Mouse (Mus musculus) cortical plate, adult 2 months (tissue): ENCODE results near the gene Pdrg1. TPM values are rescaled to one million over a fixed set of nuclear protein-coding genes. Genes with fewer than 3 reads are reported as not detected.

Source experiments
- H3K27ac ChIP-seq: fragments of 200-500 bp; 2 replicates; pipeline ENCODE4 v1.5.1; 2012; ENCODE audit warnings: low read length, control low read depth, inconsistent platforms; ENCODE audit not compliant: insufficient read depth
- H3K4me1 ChIP-seq: fragments of 200-500 bp; 2 replicates; pipeline ENCODE4 v1.6.1; 2011; ENCODE audit warnings: low read length; ENCODE audit not compliant: control insufficient read depth, insufficient read depth
- H3K4me3 ChIP-seq: fragments of 200-500 bp; 2 replicates; pipeline ENCODE4 v1.5.1; 2011; ENCODE audit warnings: mild to moderate bottlenecking, low read length, control low read depth; ENCODE audit not compliant: insufficient read depth
- CTCF ChIP-seq: fragments of 200-500 bp; IDR thresholded peaks from 2 replicates; pipeline ENCODE4 v1.5.1; 2011; ENCODE audit warnings: mild to moderate bottlenecking, control low read depth, low read length; ENCODE audit not compliant: insufficient read depth; ENCODE audit errors: extremely low read depth
- POLR2A ChIP-seq: fragments of 200-500 bp; IDR thresholded peaks from 2 replicates; pipeline ENCODE4 v1.6.1; 2011; ENCODE audit warnings: mild to moderate bottlenecking, low read length, control low read depth; ENCODE audit not compliant: insufficient read depth; ENCODE audit errors: extremely low read depth
- polyA plus RNA-seq: library from polyadenylated mRNA; depleted of rRNA; stranded (reverse); fragments of >200 nt; gene quantifications from 2 replicates; pipeline ENCODE4 v1.2.3, GENCODE M21; 2012

Pdrg1 gene
- polyA plus RNA-seq, 1 experiment, result 88.8 TPM

- Histone ChIP-seq H3K4me3 (no peak overlapping the region), H3K27ac (no peak overlapping the region), H3K4me1 (0 out of 2 replicates have a peak, but pooled peaks cover 1% of the 10 kb centered on the region)
- TF ChIP-seq CTCF, result no peak
- no peak for TF ChIP-seq POLR2A
These were observed 35.9 kb upstream of the Pdrg1 start for GRCm38 (mm10) chr2:153051095-153051494.

DNA sequence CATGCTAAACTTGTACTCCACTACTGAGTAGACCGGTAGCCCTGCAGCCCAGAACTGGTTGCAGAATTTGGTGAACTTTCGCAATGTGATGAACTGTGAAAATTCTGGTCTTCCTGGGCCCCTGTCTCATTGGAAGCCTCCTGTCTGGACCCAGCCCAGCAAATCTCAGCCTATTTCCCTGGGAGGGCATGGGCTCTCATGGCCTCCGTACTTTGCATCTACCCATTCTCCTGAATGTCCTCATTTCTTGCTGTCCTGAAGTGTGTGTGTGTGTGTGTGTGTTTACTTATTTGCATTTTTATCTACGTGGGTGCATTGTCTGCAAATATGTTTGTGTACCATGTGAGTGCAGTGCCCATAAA is 34.8 kb upstream of the Pdrg1 start:
- no peak overlapping the region for H3K4me3 ChIP-seq
- no peak for TF ChIP-seq CTCF
- no peak for TF ChIP-seq POLR2A
- peaks cover 5% of the 10 kb centered on the region; the same call in 1 of the 2 replicates for H3K4me1 ChIP-seq
- no peak overlapping the region for H3K27ac ChIP-seq

GRCm38 (mm10) chr2:153049288-153049996 is 34.2 kb upstream of the Pdrg1 start:
- Histone ChIP-seq H3K4me3 (no peak overlapping the region), H3K27ac (no peak overlapping the region), H3K4me1 (peaks cover 5% of the 10 kb centered on the region; the same call in 1 of the 2 replicates)
- TF ChIP-seq POLR2A (no peak), CTCF (no peak)

- Histone ChIP-seq H3K27ac (no peak overlapping the region), H3K4me1 (peaks cover 5% of the 10 kb centered on the region; the same call in 1 of the 2 replicates), H3K4me3 (no peak overlapping the region)
- TF ChIP-seq CTCF, result peak; percentile 75
- no peak for TF ChIP-seq POLR2A
These were observed 32.7 kb upstream of the Pdrg1 start for GRCm38 (mm10) chr2:153047828-153048465.

- Histone ChIP-seq H3K4me1 (peaks cover 5% of the 10 kb centered on the region; the same call in 1 of the 2 replicates), H3K4me3 (no peak overlapping the region), H3K27ac (peak overlapping the region; percentile 25; the same call in 1 of the 2 replicates)
- TF ChIP-seq POLR2A (no peak), CTCF (no peak)
These were observed 30.7 kb upstream of the Pdrg1 start for GRCm38 (mm10) chr2:153045884-153046299.

DNA sequence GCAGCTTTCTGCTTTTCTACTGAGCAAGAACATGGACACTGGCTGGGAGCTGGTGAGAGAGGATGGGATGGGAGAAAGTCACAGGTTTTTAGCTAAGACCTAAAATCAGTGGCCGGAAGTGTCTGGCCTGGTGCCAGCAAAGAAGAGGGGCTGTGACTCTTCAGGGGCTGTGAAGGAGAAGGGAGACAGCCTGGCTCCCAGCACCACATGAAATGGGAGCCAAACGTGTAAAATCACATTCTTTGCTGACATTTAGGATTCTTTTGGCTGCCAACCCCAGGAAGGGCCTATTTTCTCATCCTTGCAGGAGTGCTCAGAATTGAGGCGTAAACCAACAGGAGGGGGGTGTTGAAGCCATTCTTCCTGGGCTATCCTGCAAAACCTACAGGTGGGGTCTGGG is 28.7 kb upstream of the Pdrg1 start:
- peaks cover 5% of the 10 kb centered on the region; the same call in 1 of the 2 replicates for H3K4me1 ChIP-seq
- no peak overlapping the region for H3K27ac ChIP-seq
- TF ChIP-seq CTCF, result no peak
- TF ChIP-seq POLR2A, result no peak
- no peak overlapping the region for H3K4me3 ChIP-seq

DNA sequence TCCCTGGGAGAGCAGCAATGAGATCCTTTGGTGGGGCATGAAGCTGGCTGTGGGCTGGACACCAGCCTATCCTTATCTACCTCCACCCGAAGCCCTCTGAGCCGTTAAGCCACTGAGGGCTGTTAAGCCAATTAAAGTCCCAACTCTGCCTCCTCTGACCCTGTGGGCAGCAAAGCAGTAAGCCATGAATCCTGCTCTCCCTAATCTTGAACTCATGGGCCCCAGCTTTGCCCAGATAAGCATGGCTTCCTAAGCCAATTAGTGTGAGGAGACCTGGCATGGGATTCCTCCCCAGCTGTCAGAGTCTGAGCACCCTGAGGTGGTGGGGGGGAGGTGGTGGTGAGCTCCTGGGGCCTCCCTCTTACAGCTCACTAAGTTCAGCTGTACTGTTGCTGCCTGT is 21.5 kb upstream of the Pdrg1 start:
- TF ChIP-seq POLR2A (no peak), CTCF (no peak)
- Histone ChIP-seq H3K4me3 (no peak overlapping the region), H3K27ac (no peak overlapping the region), H3K4me1 (0 out of 2 replicates have a peak, but pooled peaks cover 2% of the 10 kb centered on the region)

DNA sequence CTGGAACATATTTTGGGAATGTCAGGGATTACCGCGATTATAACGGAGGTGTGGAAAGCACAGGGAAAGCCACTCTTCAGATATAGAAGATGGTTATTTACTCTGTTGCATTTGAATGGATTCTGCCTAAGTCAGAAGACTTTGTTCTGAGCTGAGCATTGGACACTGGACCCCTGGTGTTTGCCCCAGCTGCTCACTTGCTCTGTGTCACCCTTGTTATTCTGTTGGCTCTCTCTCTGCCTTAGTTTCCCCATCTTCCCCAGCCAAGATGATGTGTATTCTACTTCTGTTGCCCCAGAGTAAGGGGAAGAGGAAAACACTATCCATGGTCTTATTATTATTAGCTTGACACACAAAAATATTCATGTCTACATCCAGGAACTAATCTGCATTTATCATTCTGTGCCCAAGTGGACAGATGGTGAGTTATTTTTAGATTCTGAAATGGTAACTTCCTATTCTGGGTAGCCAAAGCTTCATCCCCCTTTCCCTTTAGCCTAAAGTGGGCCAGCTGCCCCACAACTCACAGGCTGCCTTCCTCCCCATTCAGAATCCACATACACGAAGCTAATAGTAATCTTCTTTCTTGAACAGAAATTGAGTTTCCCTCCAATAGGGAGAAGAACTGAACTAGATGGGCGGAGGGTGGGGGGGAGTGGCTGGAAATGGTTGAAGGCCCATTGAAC is 18.5 kb upstream of the Pdrg1 start:
- TF ChIP-seq CTCF (no peak), POLR2A (no peak)
- H3K27ac ChIP-seq, result no peak overlapping the region
- H3K4me1 ChIP-seq, result 0 out of 2 replicates have a peak, but pooled peaks cover 2% of the 10 kb centered on the region
- H3K4me3 ChIP-seq, result peak overlapping the region; percentile 41

DNA sequence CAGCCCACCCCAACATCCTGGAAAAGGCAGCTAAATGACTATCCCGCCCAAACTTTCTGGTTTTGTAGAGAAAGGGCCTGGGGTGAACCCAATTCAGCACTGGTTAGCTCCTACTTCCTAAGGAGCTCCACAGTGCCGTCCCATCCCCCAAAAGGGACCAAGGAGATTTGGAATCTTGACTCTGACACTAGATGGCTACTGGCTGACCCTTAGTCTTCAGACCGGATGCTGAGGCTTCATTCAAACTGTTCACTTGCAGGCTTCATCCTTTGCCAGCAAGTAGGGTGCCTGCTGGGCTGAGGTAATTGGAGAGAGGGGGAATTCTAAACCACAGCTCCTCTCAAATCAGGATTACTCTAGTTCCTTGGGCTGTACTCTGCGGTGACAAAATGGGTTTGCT is 17.7 kb upstream of the Pdrg1 start:
- Histone ChIP-seq H3K4me3 (peak overlapping the region; percentile 41), H3K4me1 (0 out of 2 replicates have a peak, but pooled peaks cover 2% of the 10 kb centered on the region), H3K27ac (no peak overlapping the region)
- TF ChIP-seq CTCF (no peak), POLR2A (no peak)
